Mouse (Mus musculus) liver, embryonic 16.5 days (tissue): Measurements from ENCODE around the gene Hoxc12. TPM values are rescaled to one million over a fixed set of nuclear protein-coding genes. Genes with fewer than 3 reads are reported as not detected.

Source experiments
- ATAC-seq: fragments of 200-750 bp; cut with Nextera tagmentation; 2 replicates; pipeline ENCODE4 v1.8.0; 2017; ENCODE audit warnings: low read depth, mild to moderate bottlenecking, moderate number of reproducible peaks, moderate library complexity
- H3K27ac ChIP-seq: fragments of 300-500 bp; sonication (generic); 2 replicates; pipeline ENCODE4 v1.5.1; 2014; ENCODE audit warnings: mild to moderate bottlenecking, low read length
- H3K27me3 ChIP-seq: fragments of 300-500 bp; sonication (generic); 2 replicates; pipeline ENCODE4 v1.6.1; 2014; ENCODE audit warnings: low read depth, low read length, mixed read lengths; ENCODE audit not compliant: control insufficient read depth, insufficient read depth
- H3K36me3 ChIP-seq: fragments of 300-500 bp; sonication (generic); 2 replicates; pipeline ENCODE4 v1.6.1; 2014; ENCODE audit warnings: mild to moderate bottlenecking; ENCODE audit not compliant: control insufficient read depth, insufficient read depth
- H3K4me1 ChIP-seq: fragments of 300-500 bp; sonication (generic); 2 replicates; pipeline ENCODE4 v1.6.1; 2014; ENCODE audit warnings: low read depth, low read length, mixed read lengths; ENCODE audit not compliant: control insufficient read depth
- H3K4me2 ChIP-seq: fragments of 300-500 bp; sonication (generic); 2 replicates; pipeline ENCODE4 v1.6.1; 2014; ENCODE audit warnings: low read depth, low read length, mixed read lengths
- H3K4me3 ChIP-seq: fragments of 300-500 bp; sonication (generic); 2 replicates; pipeline ENCODE4 v1.5.1; 2014; ENCODE audit warnings: low read depth, mild to moderate bottlenecking, low read length
- H3K9ac ChIP-seq: fragments of 300-500 bp; sonication (generic); 2 replicates; pipeline ENCODE4 v1.6.1; 2014; ENCODE audit warnings: low read depth, low read length
- H3K9me3 ChIP-seq: fragments of 300-500 bp; sonication (generic); replicated peaks from 2 replicates; pipeline ENCODE4 v1.6.1; 2016; ENCODE audit warnings: low read length; ENCODE audit not compliant: control insufficient read depth
- WGBS: fragments of 180-500 bp; shearing (Covaris S2); extraction: QIAGEN DNeasy Blood & Tissue Kit; methylation state at CpG from one replicate; pipeline ENCODE4 v1.1.7; 2014; ENCODE audit not compliant: insufficient replicate concordance; 5-methylcytosine and 5-hydroxymethylcytosine counted together
- polyA plus RNA-seq: library from polyadenylated mRNA; unstranded; fragments of >200 nt; fragmentation: Nextera tagmentation; extraction: Ambion mirVana; gene quantifications from 2 replicates; pipeline ENCODE4 v1.2.1, GENCODE M21; 2015

The Hoxc12 gene
- polyA plus RNA-seq, 1 experiment from 2014 or later: not detected

DNA sequence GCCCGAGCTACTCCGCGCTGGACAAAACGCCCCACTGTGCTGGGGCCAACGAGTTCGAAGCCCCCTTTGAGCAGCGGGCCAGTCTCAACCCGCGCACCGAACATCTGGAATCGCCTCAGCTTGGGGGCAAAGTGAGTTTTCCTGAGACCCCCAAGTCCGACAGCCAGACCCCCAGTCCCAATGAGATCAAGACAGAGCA lies 30.7 kb downstream of the Hoxc12 start, which contains the start of gene Hoxc5:
Gene Hoxc5, plus strand, starts transcription at position 132 of the 199 bp plus-strand sequence.
- WGBS: 2% methylated on average over 12 of the region's 12 CpGs
- no peaks in the 10 kb centered on the region for H3K4me1 ChIP-seq
- no peaks in the 10 kb centered on the region for H3K36me3 ChIP-seq
- peaks cover 96% of the 10 kb centered on the region for H3K27me3 ChIP-seq
- no peaks in the 10 kb centered on the region for H3K9me3 ChIP-seq
- no peak within 1 kb of the TSS for H3K4me3 ChIP-seq
- ATAC-seq: no peak
- H3K27ac ChIP-seq: no peak within 1 kb of the TSS
- H3K4me2 ChIP-seq: no peak within 1 kb of the TSS
- no peak within 1 kb of the TSS for H3K9ac ChIP-seq

DNA sequence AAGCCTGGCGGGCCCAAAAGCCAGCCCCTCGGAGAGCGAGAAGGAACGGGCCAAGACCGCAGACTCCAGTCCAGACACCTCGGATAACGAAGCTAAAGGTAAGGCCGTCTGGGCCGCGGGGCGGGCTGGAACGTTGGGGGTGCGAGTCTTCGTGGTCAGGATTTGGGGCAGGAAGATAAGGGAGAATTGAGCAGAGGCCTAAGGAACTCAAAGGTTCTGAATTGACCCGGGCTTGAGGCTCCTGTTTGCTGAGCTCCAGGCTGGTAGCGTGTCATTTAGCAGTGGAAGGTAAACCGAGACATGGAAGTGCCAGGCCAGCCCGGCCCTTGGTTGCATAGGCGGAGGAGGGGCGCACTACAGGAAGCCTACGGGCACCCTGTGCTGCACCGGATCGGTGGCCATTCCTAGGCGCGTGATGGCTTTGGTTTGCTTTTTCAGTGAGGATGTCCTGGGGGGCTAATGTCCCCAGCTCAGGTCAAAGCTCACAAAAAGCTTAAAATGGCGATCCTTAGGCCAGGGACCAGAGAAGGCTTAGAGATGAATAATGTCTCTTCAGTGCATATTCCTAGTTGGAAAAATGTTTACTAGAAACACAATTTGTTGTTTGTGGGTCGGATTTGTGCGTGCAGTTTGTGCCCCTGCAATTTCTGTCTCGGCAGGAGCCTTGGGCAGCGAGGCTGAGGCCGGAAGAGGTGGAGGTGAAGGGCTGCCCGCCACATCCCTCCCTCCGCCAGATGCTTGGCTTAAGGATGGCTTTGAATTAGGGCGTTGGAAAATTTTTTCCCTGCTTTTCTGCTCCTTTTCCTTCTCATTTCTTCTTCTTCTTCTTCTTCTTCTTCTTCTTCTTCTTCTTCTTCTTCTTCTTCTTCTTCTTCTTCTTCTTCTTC lies 31.2 kb downstream of the Hoxc12 start:
- Histone ChIP-seq H3K4me2 (no peak overlapping the region), H3K9me3 (no peaks in the 10 kb centered on the region), H3K4me1 (no peaks in the 10 kb centered on the region), H3K27me3 (peaks cover 96% of the 10 kb centered on the region), H3K36me3 (no peaks in the 10 kb centered on the region), H3K27ac (no peak overlapping the region), H3K4me3 (no peak overlapping the region), H3K9ac (no peak overlapping the region)
- ATAC-seq: no peak
- 4% methylated on average over 34 of the region's 34 CpGs for WGBS

DNA sequence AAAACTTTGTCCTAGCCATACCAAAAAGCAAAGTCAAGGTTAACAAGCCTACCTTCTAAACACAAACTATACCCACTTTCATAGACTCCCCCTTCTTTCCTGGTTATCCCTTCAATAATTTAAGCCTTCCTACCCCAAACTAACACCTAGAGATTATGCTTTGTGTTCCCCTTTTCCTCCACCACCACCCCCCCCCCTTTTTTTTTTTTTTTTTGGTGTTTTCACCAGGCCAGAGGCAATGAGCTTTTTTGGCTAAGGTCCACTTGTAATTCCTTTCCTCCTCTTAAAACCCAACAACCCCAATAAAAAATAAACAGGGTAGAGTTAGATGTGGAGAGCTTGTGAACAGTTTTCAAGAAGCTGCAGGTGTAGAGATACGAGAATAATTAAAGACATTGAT lies 32.7 kb downstream of the Hoxc12 start:
- Histone ChIP-seq H3K4me1 (no peaks in the 10 kb centered on the region), H3K9ac (no peak overlapping the region), H3K27ac (no peak overlapping the region), H3K4me3 (no peak overlapping the region), H3K36me3 (no peaks in the 10 kb centered on the region), H3K4me2 (no peak overlapping the region), H3K9me3 (no peaks in the 10 kb centered on the region), H3K27me3 (peaks cover 96% of the 10 kb centered on the region)
- WGBS: 8% methylated on average over 1 of the region's 1 CpGs
- no peak for ATAC-seq

DNA sequence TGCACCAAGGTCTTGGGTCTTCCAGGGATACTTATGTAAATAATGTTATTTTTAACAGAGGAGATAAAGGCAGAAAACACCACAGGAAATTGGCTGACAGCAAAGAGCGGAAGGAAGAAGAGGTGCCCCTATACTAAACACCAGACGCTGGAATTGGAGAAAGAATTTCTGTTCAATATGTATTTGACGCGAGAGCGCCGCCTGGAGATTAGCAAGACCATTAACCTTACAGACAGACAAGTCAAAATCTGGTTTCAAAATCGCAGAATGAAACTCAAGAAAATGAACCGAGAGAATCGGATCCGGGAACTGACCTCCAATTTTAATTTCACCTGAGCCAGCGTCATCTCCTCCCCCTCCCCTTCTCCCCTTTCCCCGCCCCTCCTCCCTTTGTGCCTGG lies 34.2 kb downstream of the Hoxc12 start:
- H3K27me3 ChIP-seq: peaks cover 95% of the 10 kb centered on the region
- no peak overlapping the region for H3K9ac ChIP-seq
- H3K9me3 ChIP-seq: no peaks in the 10 kb centered on the region
- WGBS: under 1% methylated on average over 12 of the region's 12 CpGs
- H3K4me1 ChIP-seq: no peaks in the 10 kb centered on the region
- no peak overlapping the region for H3K27ac ChIP-seq
- H3K4me3 ChIP-seq: no peak overlapping the region
- ATAC-seq: no peak
- H3K36me3 ChIP-seq: no peaks in the 10 kb centered on the region
- H3K4me2 ChIP-seq: no peak overlapping the region

GRCm38 (mm10) chr15:102972254-102972653 lies 35.7 kb downstream of the Hoxc12 start:
- no peak overlapping the region for H3K4me3 ChIP-seq
- H3K4me1 ChIP-seq: no peaks in the 10 kb centered on the region
- ATAC-seq: no peak
- H3K36me3 ChIP-seq: no peaks in the 10 kb centered on the region
- no peaks in the 10 kb centered on the region for H3K9me3 ChIP-seq
- WGBS: 3% methylated on average over 20 of the region's 21 CpGs
- H3K27ac ChIP-seq: no peak overlapping the region
- H3K27me3 ChIP-seq: peaks cover 95% of the 10 kb centered on the region
- no peak overlapping the region for H3K9ac ChIP-seq
- no peak overlapping the region for H3K4me2 ChIP-seq

GRCm38 (mm10) chr15:102972753-102973152 lies 36.2 kb downstream of the Hoxc12 start:
- H3K9ac ChIP-seq: no peak overlapping the region
- H3K9me3 ChIP-seq: no peaks in the 10 kb centered on the region
- WGBS: 2% methylated on average over 6 of the region's 6 CpGs
- ATAC-seq: no peak
- H3K4me3 ChIP-seq: no peak overlapping the region
- no peaks in the 10 kb centered on the region for H3K4me1 ChIP-seq
- H3K27ac ChIP-seq: no peak overlapping the region
- H3K27me3 ChIP-seq: peaks cover 95% of the 10 kb centered on the region
- H3K4me2 ChIP-seq: no peak overlapping the region
- no peaks in the 10 kb centered on the region for H3K36me3 ChIP-seq

- Histone ChIP-seq H3K9ac (no peak overlapping the region), H3K4me3 (no peak overlapping the region), H3K9me3 (no peaks in the 10 kb centered on the region), H3K27ac (no peak overlapping the region), H3K36me3 (no peaks in the 10 kb centered on the region), H3K4me2 (no peak overlapping the region), H3K4me1 (no peaks in the 10 kb centered on the region), H3K27me3 (peaks cover 97% of the 10 kb centered on the region)
- WGBS: 4% methylated on average over 7 of the region's 7 CpGs
- ATAC-seq: no peak
Measured at GRCm38 (mm10) chr15:102975034-102975433, 38.5 kb downstream of the Hoxc12 start.

GRCm38 (mm10) chr15:102975688-102976111 lies 39.1 kb downstream of the Hoxc12 start:
- Histone ChIP-seq H3K9me3 (no peaks in the 10 kb centered on the region), H3K27ac (no peak overlapping the region), H3K4me2 (no peak overlapping the region), H3K27me3 (peaks cover 97% of the 10 kb centered on the region), H3K4me1 (no peaks in the 10 kb centered on the region), H3K9ac (no peak overlapping the region), H3K36me3 (no peaks in the 10 kb centered on the region), H3K4me3 (no peak overlapping the region)
- 2% methylated on average over 21 of the region's 21 CpGs for WGBS
- ATAC-seq: no peak

DNA sequence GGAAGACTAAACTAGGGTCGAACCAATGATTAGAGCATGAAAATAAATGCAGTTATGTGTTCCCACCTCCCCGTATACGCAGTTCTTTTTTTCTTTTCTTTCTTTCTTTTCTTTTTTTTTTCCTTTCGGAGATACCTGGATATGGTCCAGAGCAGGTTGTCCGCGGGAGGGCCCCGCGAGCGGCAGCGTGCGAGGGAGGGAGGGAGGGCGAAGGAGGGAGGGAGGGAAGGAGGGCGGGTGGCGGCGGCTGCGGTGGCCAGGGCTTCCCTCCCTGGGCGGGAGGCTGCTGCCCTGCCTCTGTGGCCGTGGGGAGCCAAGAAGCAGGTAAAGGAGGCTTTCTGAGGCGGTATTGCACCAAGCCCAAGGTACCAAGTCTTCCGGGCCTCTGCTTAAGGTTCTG lies 39.6 kb downstream of the Hoxc12 start, which contains the start of gene Hoxc9:
Gene Hoxc9, plus strand, starts transcription at position 269 of the 400 bp plus-strand sequence.
- Histone ChIP-seq H3K4me2 (peak within 1 kb of the TSS; percentile 8; the same call in 1 of the 2 replicates), H3K9ac (no peak within 1 kb of the TSS), H3K36me3 (no peaks in the 10 kb centered on the region), H3K27me3 (peaks cover 97% of the 10 kb centered on the region), H3K4me1 (no peaks in the 10 kb centered on the region), H3K27ac (no peak within 1 kb of the TSS), H3K9me3 (no peaks in the 10 kb centered on the region), H3K4me3 (peak within 1 kb of the TSS; percentile 19; the same call in 1 of the 2 replicates)
- WGBS: 1% methylated on average over 17 of the region's 20 CpGs
- ATAC-seq: no peak
